Mouse (Mus musculus) lung, postnatal 10 days (tissue): ENCODE data around the gene Zfp367.

Source experiments
- DNase-seq: peaks from one replicate; pipeline ENCODE4 v3.0.0; 2021

Gene Zfp367

DNA sequence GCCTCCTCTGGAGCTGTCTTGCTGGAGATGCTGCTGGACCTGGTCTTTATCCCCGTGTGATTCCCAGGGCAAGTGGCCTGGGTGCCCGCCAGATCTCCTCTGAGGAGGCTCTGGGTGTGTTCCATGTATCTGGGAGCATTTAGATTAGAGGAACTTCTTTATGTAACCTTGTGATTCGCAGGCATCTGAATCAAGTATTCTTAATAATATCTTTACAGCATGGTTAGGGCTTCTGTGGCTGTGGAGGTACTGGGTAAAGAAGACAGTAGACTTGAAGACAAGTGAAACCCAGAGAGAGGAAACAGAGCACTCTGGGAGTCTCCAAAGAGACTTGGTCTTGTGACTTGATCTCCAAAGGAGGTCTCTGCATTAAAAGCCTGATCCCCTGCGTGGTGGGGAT lies 63.9 kb downstream of the Zfp367 start, which contains the start of gene Hsd17b3:
Hsd17b3 (minus strand) TSS at position 101 of the 400 bp plus-strand sequence.
- no peak for DNase-seq

DNA sequence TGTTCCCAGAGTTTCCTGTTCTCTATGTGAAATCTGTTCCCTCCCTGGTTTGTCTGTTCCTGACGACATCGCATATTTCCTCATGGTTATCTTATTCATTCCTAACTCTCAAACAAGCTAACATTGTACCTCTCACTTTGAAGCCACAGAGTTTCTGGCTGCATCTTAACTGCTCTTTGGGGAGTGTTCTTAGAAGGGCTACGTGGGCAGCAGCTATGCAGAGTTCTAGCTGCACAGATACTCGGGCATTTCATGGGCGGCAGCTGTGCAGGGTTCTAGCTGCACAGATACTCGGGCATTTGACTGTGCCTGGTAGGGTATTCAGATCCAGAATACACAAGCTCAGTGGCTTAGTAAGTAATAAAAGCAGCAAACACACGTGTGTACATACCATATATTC lies 64.9 kb downstream of the Zfp367 start:
- DNase-seq, result no peak

DNA sequence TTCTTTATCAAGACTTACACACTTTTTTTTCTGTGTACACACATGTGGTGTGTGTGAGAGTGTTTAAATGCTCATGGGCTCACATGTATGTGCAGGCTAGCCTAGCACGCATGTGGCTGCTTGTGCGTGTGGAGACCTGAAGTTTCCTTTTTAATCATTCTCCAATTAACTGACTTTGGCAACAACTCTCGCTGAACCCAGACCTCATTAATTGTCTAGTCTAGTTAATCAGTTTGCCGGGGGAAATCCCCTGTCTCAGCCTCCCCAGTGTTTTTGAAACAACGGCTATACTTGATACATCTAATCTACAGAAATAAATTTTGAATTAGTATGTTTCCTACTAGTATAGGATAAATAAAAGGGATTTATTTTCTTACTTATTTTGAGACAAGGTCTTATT lies 67.0 kb downstream of the Zfp367 start:
- DNase-seq, result no peak

DNA sequence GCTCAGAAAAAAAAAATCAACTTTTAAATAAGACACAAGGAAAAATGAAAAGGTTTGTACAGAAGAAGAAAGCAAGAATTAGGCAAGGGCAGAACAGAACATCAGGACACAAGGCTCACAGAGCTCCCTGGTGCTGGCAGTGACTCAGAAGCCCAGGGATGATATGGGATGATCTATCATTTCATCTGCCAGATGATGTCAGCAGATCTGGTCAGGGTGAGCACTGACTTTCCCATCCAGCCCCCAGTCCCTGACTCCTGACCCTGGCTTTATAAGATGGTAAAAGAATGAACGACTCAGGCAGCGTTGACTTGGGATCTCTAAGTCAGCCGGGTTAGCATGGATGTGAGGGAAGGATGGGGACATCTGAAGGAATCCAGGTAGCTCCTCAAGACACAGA lies 69.7 kb downstream of the Zfp367 start:
- no peak for DNase-seq
